Mouse (Mus musculus) G1E (cell line): ENCODE results near the gene Kdelc2.

Experiments
- CTCF ChIP-seq: IDR thresholded peaks from 2 replicates; pipeline ENCODE4 v1.5.1; 2012; ENCODE audit warnings: low read depth, low read length, inconsistent platforms, mixed read lengths
- GATA1 ChIP-seq: IDR thresholded peaks from 2 replicates; pipeline ENCODE4 v1.6.1; 2012; ENCODE audit warnings: borderline replicate concordance, low read length, inconsistent platforms, mixed read lengths
- POLR2AphosphoS5 ChIP-seq: IDR thresholded peaks from 2 replicates; pipeline ENCODE4 v1.6.1; 2012; ENCODE audit warnings: low read depth, low read length, inconsistent platforms; ENCODE audit not compliant: insufficient replicate concordance
- TAL1 ChIP-seq: conservative IDR thresholded peaks from 2 replicates; pipeline ENCODE4 v1.6.1; 2012; ENCODE audit warnings: low read depth, low read length, inconsistent platforms, mixed read lengths

DNA sequence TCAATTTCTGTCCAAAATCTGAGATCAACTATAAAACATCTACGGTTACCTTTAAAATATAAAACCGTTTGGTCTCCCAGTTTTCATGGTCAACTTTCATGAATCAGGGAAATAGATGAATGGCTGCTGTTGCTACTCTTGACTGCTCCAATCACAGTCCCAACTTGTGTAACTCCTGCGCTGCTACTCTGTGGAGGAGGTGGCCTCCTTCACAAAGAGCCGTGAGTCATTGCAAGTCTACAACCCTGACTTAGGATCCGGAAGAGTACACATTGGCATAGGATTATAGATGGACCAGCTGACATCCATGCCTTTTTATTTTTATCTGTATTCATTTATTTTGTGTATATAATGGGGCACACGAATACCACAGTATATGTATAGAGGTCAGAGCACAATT is 31.9 kb upstream of the Kdelc2 start:
- TF ChIP-seq POLR2AphosphoS5 = no peak
- no peak for TF ChIP-seq CTCF
- TF ChIP-seq GATA1 = no peak
- no peak for TF ChIP-seq TAL1
